11 mouse cellular contexts compared by ENCODE assay signal in genomic region chr4:57129718-57130515, GRCm38 (mm10). TPM values are rescaled to one million over a fixed set of nuclear protein-coding genes. Genes with fewer than 3 reads are reported as not detected.
DNase-seq lines count a peak whose midpoint lies in the region; ATAC-seq and TF ChIP-seq lines count a peak whose summit lies in the region.
"Had no signal": no experiment of that assay in that cellular context is flagged by ENCODE, and none has a peak within 500 bp of the region (broad histone marks: within the 10 kb centered on the region; RNA-seq: fewer than 3 reads in every experiment).

No protein-coding gene starts in this region.

- no peaks in the 10 kb centered on the region for H3K9me3 ChIP-seq in midbrain, postnatal 0 days (ENCODE audit: low read length)
- no peaks in the 10 kb centered on the region for H3K9me3 ChIP-seq in midbrain, embryonic 11.5 days (ENCODE audit: control insufficient read depth, low read length)
- H3K9me3 ChIP-seq in liver, embryonic 12.5 days (replicated peaks), result no peaks in the 10 kb centered on the region
- H3K9me3 ChIP-seq: forebrain, embryonic 13.5 days had no signal

- H3K27me3 ChIP-seq in midbrain, postnatal 0 days (ENCODE audit: insufficient read depth, low read length), result no peaks in the 10 kb centered on the region
- H3K27me3 ChIP-seq in midbrain, embryonic 11.5 days (ENCODE audit: control insufficient read depth, insufficient read depth, low read length), result no peaks in the 10 kb centered on the region
- no peaks in the 10 kb centered on the region for H3K27me3 ChIP-seq in kidney, adult 2 months (replicated peaks; ENCODE audit: control insufficient read depth, insufficient read depth, low read length)
- peaks cover 8% of the 10 kb centered on the region; the same call in 1 of the 2 replicates for H3K27me3 ChIP-seq in liver, embryonic 12.5 days (replicated peaks)
- H3K27me3 ChIP-seq: forebrain, embryonic 13.5 days had no signal

- TF ChIP-seq CTCF in midbrain, postnatal 0 days (IDR thresholded peaks at IDR 0.05), result no peak
- TF ChIP-seq CTCF in kidney, adult 2 months (conservative IDR thresholded peaks at IDR 0.05; ENCODE audit: insufficient read depth, insufficient read length, low read depth, low read length), result no peak

- H3K9ac ChIP-seq in midbrain, postnatal 0 days (replicated peaks; ENCODE audit: low read length, poor library complexity, severe bottlenecking), result no peak overlapping the region
- no peak overlapping the region for H3K9ac ChIP-seq in midbrain, embryonic 11.5 days (ENCODE audit: low read length)
- H3K9ac ChIP-seq in liver, embryonic 12.5 days, result no peak overlapping the region
- H3K9ac ChIP-seq: forebrain, embryonic 13.5 days had no signal

- 0 out of 2 replicates have a peak, but pooled peaks have one; percentile 15 for ATAC-seq in midbrain, postnatal 0 days (ENCODE audit: low FRiP score)
- no peak for ATAC-seq in midbrain, embryonic 11.5 days (ENCODE audit: low FRiP score)
- ATAC-seq in liver, embryonic 12.5 days, result peak; percentile 51; the same call in 1 of the 2 replicates
- ATAC-seq: forebrain, embryonic 13.5 days had no signal

- no peak for DNase-seq in midbrain, postnatal 0 days (ENCODE audit: low spot score)
- no peak for DNase-seq in midbrain, embryonic 11.5 days (ENCODE audit: low spot score, missing footprints)
- DNase-seq in kidney, adult 2 months, result peak; percentile 71
- DNase-seq in urinary bladder, postnatal 4 days (ENCODE audit: low spot score in 2 of 2), result no peak
- DNase-seq in adrenal gland, adult 2 months, result no peak
- DNase-seq in thymus, postnatal 10 days (ENCODE audit: low spot score in 2 of 2), result no peak
- DNase-seq: cerebellum, adult 9-10 months; heart, postnatal 10 days had no signal

- no peak for TF ChIP-seq POLR2A in kidney, adult 2 months (IDR thresholded peaks at IDR 0.05; ENCODE audit: low read depth, low read length)

- no peak overlapping the region for H3K4me2 ChIP-seq in midbrain, postnatal 0 days (ENCODE audit: low read depth, low read length, poor library complexity, severe bottlenecking)
- no peak overlapping the region for H3K4me2 ChIP-seq in midbrain, embryonic 11.5 days
- no peak overlapping the region for H3K4me2 ChIP-seq in liver, embryonic 12.5 days
- H3K4me2 ChIP-seq: forebrain, embryonic 13.5 days had no signal

- no peak overlapping the region for H3K4me3 ChIP-seq in midbrain, postnatal 0 days (ENCODE audit: low read depth, low read length)
- H3K4me3 ChIP-seq in midbrain, embryonic 11.5 days (ENCODE audit: low read depth, low read length), result no peak overlapping the region
- H3K4me3 ChIP-seq in kidney, adult 2 months (ENCODE audit: insufficient read depth, low read depth, low read length), result no peak overlapping the region
- H3K4me3 ChIP-seq in liver, embryonic 12.5 days, result no peak overlapping the region
- H3K4me3 ChIP-seq: forebrain, embryonic 13.5 days had no signal

- H3K4me1 ChIP-seq in midbrain, postnatal 0 days (ENCODE audit: insufficient read depth, low read length), result no peaks in the 10 kb centered on the region
- H3K4me1 ChIP-seq in midbrain, embryonic 11.5 days (ENCODE audit: control insufficient read depth, insufficient read depth, low read length), result no peaks in the 10 kb centered on the region
- H3K4me1 ChIP-seq in kidney, adult 2 months (ENCODE audit: control insufficient read depth, insufficient read depth, low read length), result no peaks in the 10 kb centered on the region; the same call in 1 of the 2 replicates
- 0 out of 2 replicates have a peak, but pooled peaks cover 4% of the 10 kb centered on the region for H3K4me1 ChIP-seq in liver, embryonic 12.5 days
- H3K4me1 ChIP-seq: forebrain, embryonic 13.5 days had no signal

- H3K36me3 ChIP-seq in midbrain, postnatal 0 days (ENCODE audit: insufficient read depth, low read length), result no peaks in the 10 kb centered on the region
- no peaks in the 10 kb centered on the region for H3K36me3 ChIP-seq in midbrain, embryonic 11.5 days (ENCODE audit: control insufficient read depth, insufficient read depth, low read length)
- H3K36me3 ChIP-seq in kidney, adult 2 months (ENCODE audit: control insufficient read depth, insufficient read depth, low read length), result no peaks in the 10 kb centered on the region
- H3K36me3 ChIP-seq in liver, embryonic 12.5 days, result no peaks in the 10 kb centered on the region
- H3K36me3 ChIP-seq: G1E had no signal

- no peak overlapping the region for H3K27ac ChIP-seq in midbrain, postnatal 0 days (ENCODE audit: low read depth, low read length)
- no peak overlapping the region for H3K27ac ChIP-seq in midbrain, embryonic 11.5 days (ENCODE audit: low read depth, low read length)
- no peak overlapping the region for H3K27ac ChIP-seq in kidney, adult 2 months (ENCODE audit: insufficient read depth, low read depth, low read length)
- H3K27ac ChIP-seq in liver, embryonic 12.5 days, result peak overlapping the region; percentile 38; the same call in 1 of the 2 replicates
- H3K27ac ChIP-seq: forebrain, embryonic 13.5 days had no signal

- WGBS in midbrain, postnatal 0 days, result 76% methylated on average over 11 of the region's 11 CpGs
- WGBS in midbrain, embryonic 11.5 days, result 74% methylated on average over 11 of the region's 11 CpGs
- 42% methylated on average over 11 of the region's 11 CpGs for WGBS in kidney, adult 2 months
- WGBS in liver, embryonic 12.5 days (ENCODE audit: insufficient replicate concordance), result 58% methylated on average over 11 of the region's 11 CpGs

RNA-seq across cellular contexts. Expression of gene Epb41l4b, which starts 13.3 kb away (rescaled TPM):
- total RNA-seq in midbrain, postnatal 0 days (2014; rRNA removed), result 12.3 and 14.9 TPM in 2 replicates
- 3.1 and 3.2 TPM in 2 replicates for polyA plus RNA-seq in midbrain, postnatal 0 days (2015; fragmentation: Nextera tagmentation; extraction: Ambion mirVana)
- polyA plus RNA-seq in midbrain, embryonic 11.5 days (2014; fragmentation: Nextera tagmentation; extraction: Ambion mirVana), result 0.51 and 0.70 TPM in 2 replicates
- polyA plus RNA-seq in kidney, adult 2 months (2012; rRNA removed), result 15.8 and 17.9 TPM in 2 replicates
- 1.4 and 1.6 TPM in 2 replicates for polyA plus RNA-seq in liver, embryonic 12.5 days (2016; fragmentation: Nextera tagmentation; extraction: Ambion mirVana)
- total RNA-seq in adrenal gland, adult 2 months (2021), result 1 to 10 TPM; 2.2 to 3.8 TPM
- 0.42 and 0.74 TPM in 2 replicates for polyA plus RNA-seq in adrenal gland, adult 2 months (2012; rRNA removed)
- polyA plus RNA-seq: G1E had no signal
